Mouse (Mus musculus) small intestine, adult 2 months (tissue): ENCODE measurements at regions not wholly inside any gene's neighbourhood (a gene's known extent, or its start where the extent isn't known, plus 50 kb on each side); places are given as distances from the start of the nearest gene placed in this dataset.

Experiments used
- CTCF ChIP-seq: fragments of 200-500 bp; IDR thresholded peaks from 2 replicates; pipeline ENCODE4 v1.5.1; 2012; ENCODE audit warnings: low read depth, mild to moderate bottlenecking, control low read depth, inconsistent platforms, low read length, moderate library complexity, mixed read lengths; ENCODE audit not compliant: insufficient replicate concordance, insufficient read length; ENCODE audit errors: extremely low read depth
- POLR2A ChIP-seq: fragments of 200-500 bp; IDR thresholded peaks from 2 replicates; pipeline ENCODE4 v1.6.1; 2012; ENCODE audit warnings: low read depth, mild to moderate bottlenecking, control low read depth, inconsistent platforms, low read length, moderate library complexity

GRCm38 (mm10) chr7:68582540-68583325 is 166.3 kb downstream of the Arrdc4 start:
- TF ChIP-seq POLR2A (no peak), CTCF (no peak)
